Mouse (Mus musculus) forebrain, embryonic 14.5 days (tissue): ENCODE measurements around the gene Gm10392. TPM values are rescaled to one million over a fixed set of nuclear protein-coding genes. Genes with fewer than 3 reads are reported as not detected.

Source experiments
- ATAC-seq: fragments of 200-750 bp; cut with Nextera tagmentation; 2 replicates; pipeline ENCODE4 v1.8.0; 2017; ENCODE audit warnings: mild to moderate bottlenecking, moderate library complexity
- DNase-seq: peaks from one replicate; pipeline ENCODE4 v3.0.0-alpha.2; 2015; ENCODE audit warnings: low spot score
- H3K27ac ChIP-seq: fragments of 300-500 bp; sonication (generic); 2 replicates; pipeline ENCODE4 v1.5.1; 2014; ENCODE audit warnings: low read depth, mild to moderate bottlenecking, control low read depth, low read length, moderate library complexity
- H3K27me3 ChIP-seq: fragments of 300-500 bp; sonication (generic); replicated peaks from 2 replicates; pipeline ENCODE4 v1.6.1; 2014; ENCODE audit warnings: low read length, control low read depth, mixed read lengths; ENCODE audit not compliant: control insufficient read depth, insufficient read depth
- H3K36me3 ChIP-seq: fragments of 300-500 bp; sonication (generic); 2 replicates; pipeline ENCODE4 v1.6.1; 2014; ENCODE audit warnings: low read length, control low read depth; ENCODE audit not compliant: control insufficient read depth, insufficient read depth
- H3K4me1 ChIP-seq: fragments of 300-500 bp; sonication (generic); 2 replicates; pipeline ENCODE4 v1.6.1; 2014; ENCODE audit warnings: antibody characterized with exemption, low read length, control low read depth; ENCODE audit not compliant: control insufficient read depth, insufficient read depth
- H3K4me2 ChIP-seq: fragments of 300-500 bp; sonication (generic); 2 replicates; pipeline ENCODE4 v1.6.1; 2014; ENCODE audit warnings: mild to moderate bottlenecking, control low read depth, low read length
- H3K4me3 ChIP-seq: fragments of 300-500 bp; sonication (generic); 2 replicates; pipeline ENCODE4 v1.5.1; 2014; ENCODE audit warnings: low read depth, low read length, control low read depth
- H3K9ac ChIP-seq: fragments of 300-500 bp; sonication (generic); 2 replicates; pipeline ENCODE4 v1.6.1; 2014; ENCODE audit warnings: mild to moderate bottlenecking, low read length, control low read depth, moderate library complexity
- H3K9me3 ChIP-seq: fragments of 300-500 bp; sonication (generic); replicated peaks from 2 replicates; pipeline ENCODE4 v1.6.1; 2016; ENCODE audit warnings: low read length, control low read depth, mixed read lengths; ENCODE audit not compliant: control insufficient read depth
- WGBS: fragments of 180-500 bp; shearing (Covaris S2); extraction: QIAGEN DNeasy Blood & Tissue Kit; methylation state at CpG from one replicate; pipeline ENCODE4 v1.1.7; 2014; 5-methylcytosine and 5-hydroxymethylcytosine counted together
- polyA plus RNA-seq: library from polyadenylated mRNA; unstranded; fragments of >200 nt; fragmentation: Nextera tagmentation; extraction: Ambion mirVana; gene quantifications from 2 replicates; pipeline ENCODE4 v1.2.1, GENCODE M21; 2014

The Gm10392 gene
- polyA plus RNA-seq, 1 experiment from 2014 or later, result not detected

DNA sequence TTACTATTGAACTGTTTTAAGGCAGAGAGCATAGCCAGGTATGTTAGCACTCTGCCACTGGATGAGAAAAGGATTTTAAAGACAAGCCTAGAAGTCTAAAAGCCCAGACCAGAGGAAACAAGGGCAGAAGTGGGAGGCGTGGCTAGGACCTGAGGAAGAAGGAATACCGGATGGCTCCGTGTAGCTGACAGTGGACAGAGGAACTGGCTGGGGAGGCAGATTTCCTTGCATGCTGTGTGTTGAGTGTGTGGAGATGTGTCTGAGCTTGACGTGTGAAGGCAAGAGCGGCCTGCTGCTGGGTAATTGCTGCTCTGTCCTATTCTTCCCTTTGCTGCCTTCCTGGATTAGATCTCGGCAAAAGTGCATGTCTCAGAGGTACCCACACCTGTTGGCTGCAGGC is 16.5 kb downstream of the Gm10392 start:
- no peaks in the 10 kb centered on the region for H3K9me3 ChIP-seq
- ATAC-seq (no peak), DNase-seq (no peak)
- H3K27me3 ChIP-seq, result no peaks in the 10 kb centered on the region
- H3K9ac ChIP-seq, result no peak overlapping the region
- WGBS, result 93% methylated on average over 6 of the region's 6 CpGs
- H3K4me3 ChIP-seq, result no peak overlapping the region
- H3K4me1 ChIP-seq, result no peaks in the 10 kb centered on the region
- H3K36me3 ChIP-seq, result peaks cover 84% of the 10 kb centered on the region
- no peak overlapping the region for H3K4me2 ChIP-seq
- H3K27ac ChIP-seq, result no peak overlapping the region

DNA sequence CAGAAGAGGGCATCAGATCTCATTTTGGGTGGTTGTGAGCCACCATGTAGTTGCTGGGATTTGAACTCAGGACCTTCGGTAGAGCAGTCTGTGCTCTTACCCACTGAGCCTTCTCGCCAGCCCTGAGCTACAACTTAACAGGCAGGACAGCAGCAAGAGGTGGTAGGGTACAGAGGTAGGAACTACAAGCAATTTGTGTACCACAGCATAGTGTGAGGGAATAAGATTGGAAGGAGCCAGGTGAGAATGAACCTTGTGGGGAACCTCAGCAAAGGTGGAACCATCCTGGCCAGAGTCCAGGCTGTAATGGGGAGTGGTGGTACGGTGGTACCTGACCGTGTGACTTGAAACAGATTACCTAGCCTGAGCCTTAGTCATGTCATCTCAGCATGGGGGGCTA is 17.0 kb downstream of the Gm10392 start:
- H3K4me3 ChIP-seq, result no peak overlapping the region
- H3K27ac ChIP-seq, result no peak overlapping the region
- DNase-seq (no peak), ATAC-seq (no peak)
- no peaks in the 10 kb centered on the region for H3K4me1 ChIP-seq
- no peaks in the 10 kb centered on the region for H3K27me3 ChIP-seq
- no peaks in the 10 kb centered on the region for H3K9me3 ChIP-seq
- H3K4me2 ChIP-seq, result no peak overlapping the region
- peaks cover 79% of the 10 kb centered on the region for H3K36me3 ChIP-seq
- no peak overlapping the region for H3K9ac ChIP-seq
- WGBS, result 90% methylated on average over 4 of the region's 4 CpGs

DNA sequence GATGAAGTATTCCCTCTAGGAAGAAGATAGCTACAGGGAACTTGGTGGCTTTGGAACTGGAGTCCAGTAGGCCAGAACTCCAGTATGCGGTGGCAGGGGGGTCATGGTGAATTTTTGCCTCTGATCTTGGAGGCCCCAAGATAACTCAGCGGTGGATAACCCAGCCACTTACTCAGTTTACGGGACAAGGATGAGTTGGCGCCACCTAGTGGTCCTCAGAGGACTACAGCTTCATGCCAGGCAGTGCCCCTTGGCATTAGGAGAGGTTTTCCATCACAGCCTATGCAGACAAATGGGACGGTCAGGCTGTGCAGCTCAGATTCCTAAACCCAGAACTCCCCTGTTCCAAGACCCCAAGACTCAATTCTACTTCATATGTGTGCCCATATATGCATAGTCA is 17.6 kb downstream of the Gm10392 start:
- peak; percentile 90 for DNase-seq
- H3K9me3 ChIP-seq, result no peaks in the 10 kb centered on the region
- H3K4me3 ChIP-seq, result no peak overlapping the region
- no peaks in the 10 kb centered on the region for H3K27me3 ChIP-seq
- H3K4me1 ChIP-seq, result no peaks in the 10 kb centered on the region
- peak; percentile 66 for ATAC-seq
- H3K27ac ChIP-seq, result no peak overlapping the region
- no peak overlapping the region for H3K4me2 ChIP-seq
- H3K36me3 ChIP-seq, result peaks cover 73% of the 10 kb centered on the region
- H3K9ac ChIP-seq, result no peak overlapping the region
- 23% methylated on average over 5 of the region's 5 CpGs for WGBS

DNA sequence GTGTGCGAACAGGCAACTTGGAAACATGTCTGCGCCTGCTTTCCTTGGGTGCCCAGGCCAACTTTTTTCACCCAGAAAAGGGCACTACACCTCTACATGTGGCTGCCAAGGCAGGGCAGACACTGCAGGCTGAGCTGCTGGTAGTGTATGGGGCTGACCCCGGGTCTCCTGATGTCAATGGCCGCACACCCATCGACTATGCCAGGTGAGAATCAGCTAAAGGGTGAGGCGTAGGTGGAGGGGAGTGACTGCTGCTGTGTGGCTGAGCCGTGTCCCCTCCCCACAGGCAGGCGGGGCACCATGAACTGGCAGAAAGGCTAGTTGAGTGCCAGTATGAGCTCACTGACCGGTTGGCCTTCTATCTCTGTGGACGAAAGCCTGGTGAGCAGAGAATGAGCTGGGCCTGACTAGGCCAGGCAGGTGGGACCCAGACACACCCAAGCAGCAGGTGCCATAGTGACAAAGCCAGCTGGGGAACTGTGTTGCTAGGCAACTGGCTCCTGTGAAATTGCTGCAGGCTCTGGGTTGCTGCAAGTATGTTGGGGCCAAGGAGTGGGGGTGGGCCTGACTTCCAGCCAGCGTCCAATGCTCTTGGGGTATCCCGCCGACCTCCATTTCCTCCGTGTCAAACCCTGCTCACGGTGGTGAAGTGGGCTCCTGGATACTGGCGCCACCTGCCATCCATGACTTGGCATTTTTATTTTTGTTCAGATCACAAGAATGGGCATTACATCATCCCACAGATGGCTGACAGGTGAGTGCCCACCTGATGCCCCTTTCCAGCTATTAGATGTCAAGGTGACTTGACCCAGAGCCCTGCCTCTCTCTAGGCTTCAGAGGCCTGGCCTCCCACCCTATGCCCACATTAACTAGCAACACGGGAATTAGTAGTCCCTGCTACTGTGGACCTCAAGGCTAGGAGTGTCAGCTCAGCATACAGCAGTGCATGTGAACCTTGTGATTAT is 18.4 kb downstream of the Gm10392 start:
- WGBS, result 78% methylated on average over 17 of the region's 17 CpGs
- peaks cover 66% of the 10 kb centered on the region for H3K36me3 ChIP-seq
- DNase-seq (no peak), ATAC-seq (no peak)
- no peaks in the 10 kb centered on the region for H3K27me3 ChIP-seq
- no peak overlapping the region for H3K4me2 ChIP-seq
- peaks cover 2% of the 10 kb centered on the region; the same call in 1 of the 2 replicates for H3K4me1 ChIP-seq
- H3K9ac ChIP-seq, result peak overlapping the region; percentile 17; the same call in 1 of the 2 replicates
- no peaks in the 10 kb centered on the region for H3K9me3 ChIP-seq
- no peak overlapping the region for H3K4me3 ChIP-seq
- H3K27ac ChIP-seq, result no peak overlapping the region

DNA sequence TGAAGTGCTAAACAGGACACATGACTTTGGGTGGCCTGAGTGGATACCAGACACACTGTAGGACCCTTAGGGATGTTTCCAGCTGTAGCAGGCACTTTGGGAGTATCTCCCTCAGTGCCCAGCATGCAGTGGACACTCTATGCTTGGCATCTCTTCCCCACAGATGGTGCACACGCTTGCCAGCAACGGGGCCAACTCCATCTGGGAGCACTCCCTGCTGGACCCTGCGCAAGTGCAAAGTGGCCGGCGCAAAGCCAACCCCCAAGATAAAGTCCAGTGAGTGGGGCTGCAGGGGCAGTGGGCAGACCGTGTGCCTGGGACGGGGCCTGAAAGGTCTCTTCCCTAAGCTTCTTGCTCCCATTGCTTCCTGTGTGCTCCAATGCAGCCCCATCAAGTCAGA is 19.6 kb downstream of the Gm10392 start:
- Histone ChIP-seq H3K9ac (no peak overlapping the region), H3K4me1 (peaks cover 13% of the 10 kb centered on the region), H3K4me2 (no peak overlapping the region), H3K9me3 (no peaks in the 10 kb centered on the region), H3K27ac (no peak overlapping the region), H3K27me3 (no peaks in the 10 kb centered on the region), H3K4me3 (no peak overlapping the region), H3K36me3 (peaks cover 53% of the 10 kb centered on the region)
- no peak for DNase-seq
- 91% methylated on average over 7 of the region's 7 CpGs for WGBS
- no peak for ATAC-seq

DNA sequence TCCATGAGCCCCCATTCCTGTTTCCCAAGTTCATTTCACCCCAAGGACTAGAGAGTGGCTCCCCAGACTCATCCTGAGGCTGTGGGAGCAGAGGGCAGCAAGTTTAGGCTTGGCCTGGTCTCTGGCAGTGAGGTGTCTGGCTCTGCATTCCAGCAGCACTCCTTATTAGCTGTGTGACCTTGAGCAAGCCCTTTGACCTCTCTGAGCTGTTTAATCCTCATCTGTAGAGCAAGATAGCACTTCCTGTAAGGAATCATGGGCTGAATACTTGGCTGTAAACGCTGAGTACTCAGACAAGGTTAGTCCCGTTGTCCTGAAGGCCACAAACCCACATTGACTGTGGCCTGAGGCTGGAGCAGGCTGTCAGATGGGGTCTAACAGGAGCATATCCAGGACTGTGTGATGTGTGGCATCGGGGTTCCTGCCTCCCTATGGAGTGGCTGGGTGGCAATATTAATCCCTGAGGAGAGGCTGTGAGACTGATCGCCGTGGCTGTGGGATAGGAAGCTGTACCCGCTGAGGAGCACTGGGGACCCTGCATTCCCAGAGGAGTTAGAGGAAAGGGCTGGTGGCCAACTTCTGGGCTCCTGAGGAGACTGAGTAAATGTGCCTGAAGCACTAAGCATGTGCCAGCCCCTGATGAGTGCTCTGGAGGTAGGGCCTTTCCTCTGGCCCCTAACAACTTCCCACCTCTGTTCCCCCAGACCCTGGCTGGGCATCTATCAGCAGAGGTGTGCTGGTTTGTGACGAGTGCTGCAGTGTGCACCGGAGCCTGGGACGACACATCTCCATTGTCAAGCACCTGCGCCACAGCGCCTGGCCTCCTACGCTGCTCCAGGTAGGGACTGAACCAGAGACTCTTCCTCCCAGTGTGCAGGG is 20.5 kb downstream of the Gm10392 start:
- H3K36me3 ChIP-seq, result peaks cover 44% of the 10 kb centered on the region
- H3K27me3 ChIP-seq, result no peaks in the 10 kb centered on the region
- no peaks in the 10 kb centered on the region for H3K9me3 ChIP-seq
- WGBS, result 79% methylated on average over 12 of the region's 12 CpGs
- peaks cover 18% of the 10 kb centered on the region for H3K4me1 ChIP-seq
- ATAC-seq (no peak), DNase-seq (no peak)
- no peak overlapping the region for H3K9ac ChIP-seq
- H3K4me2 ChIP-seq, result no peak overlapping the region
- H3K27ac ChIP-seq, result peak overlapping the region; percentile 21; the same call in 1 of the 2 replicates
- H3K4me3 ChIP-seq, result no peak overlapping the region

DNA sequence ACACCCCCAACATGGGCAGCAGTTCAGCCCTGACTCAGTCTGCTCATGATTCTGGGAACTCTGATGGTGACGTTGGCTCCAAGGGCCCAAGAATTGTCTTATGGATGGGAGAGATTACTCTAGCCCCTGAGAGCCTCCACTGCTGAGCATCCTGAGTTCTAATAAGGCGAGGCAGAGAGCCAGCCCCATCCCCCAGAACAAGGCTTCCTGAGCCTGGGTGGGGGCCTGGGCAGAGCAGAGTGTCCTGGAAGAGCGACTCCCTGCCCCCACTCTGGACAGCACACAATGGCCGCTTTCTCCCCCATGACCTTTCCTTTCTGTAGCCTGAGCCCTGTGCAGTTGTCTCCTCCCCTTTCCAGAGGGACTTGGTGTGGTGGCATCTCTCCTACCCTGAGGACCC is 21.1 kb downstream of the Gm10392 start:
- Histone ChIP-seq H3K4me2 (no peak overlapping the region), H3K9ac (no peak overlapping the region), H3K27ac (peak overlapping the region; percentile 5; the same call in 1 of the 2 replicates), H3K4me1 (peaks cover 18% of the 10 kb centered on the region), H3K27me3 (no peaks in the 10 kb centered on the region), H3K36me3 (peaks cover 38% of the 10 kb centered on the region), H3K9me3 (no peaks in the 10 kb centered on the region), H3K4me3 (no peak overlapping the region)
- no peak for DNase-seq
- ATAC-seq, result no peak
- 36% methylated on average over 4 of the region's 4 CpGs for WGBS

DNA sequence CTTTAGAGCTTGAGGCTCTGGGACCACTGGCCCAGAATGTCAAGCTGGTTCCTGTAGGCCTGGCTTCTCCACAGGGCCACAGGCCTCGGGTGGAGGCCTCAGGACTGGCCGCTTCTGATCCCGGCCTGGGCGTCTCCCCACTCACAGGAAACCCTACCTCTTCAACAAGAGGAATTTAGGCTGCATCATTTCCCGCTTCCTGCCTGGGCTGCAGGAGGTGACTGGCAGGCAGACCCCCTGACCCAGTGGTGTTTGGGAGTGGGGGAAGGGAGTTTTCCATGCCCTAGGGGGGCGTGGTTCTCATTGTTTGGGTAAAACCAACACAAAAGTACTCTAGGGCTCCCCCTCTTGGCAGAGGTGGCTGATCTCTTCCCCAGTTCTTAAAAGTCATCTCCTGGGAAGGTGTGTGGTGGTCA is 21.6 kb downstream of the Gm10392 start:
- Histone ChIP-seq H3K4me2 (no peak overlapping the region), H3K4me3 (no peak overlapping the region), H3K27me3 (no peaks in the 10 kb centered on the region), H3K9ac (no peak overlapping the region), H3K9me3 (no peaks in the 10 kb centered on the region), H3K27ac (peak overlapping the region; percentile 23; the same call in 1 of the 2 replicates), H3K36me3 (peaks cover 33% of the 10 kb centered on the region), H3K4me1 (peaks cover 19% of the 10 kb centered on the region)
- WGBS, result 36% methylated on average over 6 of the region's 6 CpGs
- no peak for DNase-seq
- ATAC-seq, result no peak
